Mouse (Mus musculus): ENCODE results near the gene Nfkbiz.

Gene Nfkbiz

GRCm38 (mm10) chr16:55832040-55832439 is 6.7 kb downstream of the Nfkbiz start:
- DNase-seq (ENCODE audit: low spot score), result no peak

DNA sequence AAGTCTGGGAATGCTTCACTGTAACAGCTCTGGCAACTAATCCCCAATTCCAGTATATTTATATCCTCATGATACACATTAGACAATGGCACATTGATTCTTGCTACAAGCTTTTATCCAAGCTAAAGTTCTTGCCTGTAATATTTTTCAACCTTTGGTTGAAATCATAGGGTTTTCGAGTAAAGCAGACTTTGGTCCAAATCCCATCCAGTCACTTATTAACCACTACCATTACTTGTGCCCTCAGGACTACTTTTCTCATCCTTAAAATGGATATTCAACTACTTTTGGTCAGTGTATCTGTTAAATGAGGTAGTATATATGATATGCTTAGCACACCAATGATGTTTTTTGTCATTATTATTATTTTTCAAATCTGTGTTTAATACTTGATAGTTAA is 7.2 kb downstream of the Nfkbiz start:
- no peak for DNase-seq (ENCODE audit: low spot score)

DNA sequence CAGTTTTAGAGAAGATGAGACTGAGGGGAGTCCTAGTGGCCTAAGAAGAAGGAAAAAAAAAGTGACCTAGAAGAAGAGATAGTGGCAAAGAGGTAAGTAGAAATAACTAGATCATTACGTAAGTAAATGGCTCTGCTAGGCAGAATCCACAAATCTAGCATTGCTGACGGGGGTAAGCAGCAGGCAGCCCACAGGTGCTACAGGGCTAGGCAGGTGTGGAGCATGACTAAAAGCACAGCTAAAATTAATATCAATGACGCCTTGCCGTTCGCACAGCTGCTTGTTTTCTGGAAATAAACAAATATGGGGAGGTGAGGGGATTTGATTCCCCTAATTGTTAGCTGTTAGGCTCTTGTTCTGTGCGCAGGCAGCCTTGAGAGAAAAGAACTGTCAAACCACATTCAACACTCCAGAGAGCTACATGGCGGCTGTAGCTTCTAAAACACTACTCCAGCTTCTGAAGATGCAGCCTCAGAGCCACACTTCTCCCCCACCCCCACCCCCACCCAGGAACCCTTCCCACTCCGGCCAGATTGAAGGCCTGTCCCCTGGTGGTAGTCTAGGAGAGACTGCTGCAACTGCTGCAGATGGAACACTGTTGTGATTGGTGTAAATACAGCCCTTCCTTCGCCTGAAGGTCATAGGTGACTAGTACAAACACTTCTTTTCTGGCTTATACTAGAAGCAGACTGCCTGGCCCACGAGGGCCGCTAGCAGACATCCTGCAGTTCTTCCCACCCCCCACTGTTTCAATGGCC is 15.1 kb downstream of the Nfkbiz start:
- peak; percentile 44 for DNase-seq (ENCODE audit: low spot score)

GRCm38 (mm10) chr16:55822741-55823397 is 15.8 kb downstream of the Nfkbiz start:
- DNase-seq (ENCODE audit: low spot score), result no peak

DNA sequence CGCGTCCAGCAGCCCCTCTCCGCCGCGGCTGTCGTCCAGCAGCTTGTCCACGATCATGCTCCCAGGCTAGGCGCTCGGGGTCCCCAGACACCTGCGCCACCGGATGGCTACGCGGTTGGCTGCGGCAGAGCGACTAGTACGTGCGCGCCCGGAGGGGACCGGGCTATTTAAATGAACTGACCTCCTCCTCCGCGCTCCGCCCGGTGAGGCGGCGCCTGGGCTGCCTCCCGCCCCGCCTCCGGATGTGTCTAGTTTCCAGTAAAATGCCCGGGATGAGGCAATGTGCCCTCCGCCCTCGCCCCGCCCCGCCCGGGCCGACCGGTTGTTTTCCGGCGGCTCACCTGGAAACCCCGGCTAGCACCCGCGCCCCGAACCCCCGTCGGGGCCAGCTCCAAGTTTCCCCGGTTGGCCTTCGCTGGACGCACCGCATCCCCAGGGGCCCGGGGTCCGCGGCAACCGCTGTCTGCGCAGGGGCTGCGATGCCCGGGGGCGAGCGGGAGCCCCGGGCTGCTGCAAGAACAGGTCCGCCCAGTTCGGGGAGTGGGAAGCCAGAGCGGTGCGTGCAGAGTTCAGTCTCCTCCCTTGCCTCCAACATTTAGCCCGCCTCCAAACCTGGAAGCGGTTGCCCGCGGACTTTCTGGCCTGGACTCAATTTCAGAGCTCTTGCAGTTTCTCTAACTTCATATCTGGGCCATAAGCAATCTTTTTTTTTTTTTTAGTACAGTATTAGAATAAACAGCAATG is 16.5 kb downstream of the Nfkbiz start:
- peak; percentile 97 for DNase-seq (ENCODE audit: low spot score)

DNA sequence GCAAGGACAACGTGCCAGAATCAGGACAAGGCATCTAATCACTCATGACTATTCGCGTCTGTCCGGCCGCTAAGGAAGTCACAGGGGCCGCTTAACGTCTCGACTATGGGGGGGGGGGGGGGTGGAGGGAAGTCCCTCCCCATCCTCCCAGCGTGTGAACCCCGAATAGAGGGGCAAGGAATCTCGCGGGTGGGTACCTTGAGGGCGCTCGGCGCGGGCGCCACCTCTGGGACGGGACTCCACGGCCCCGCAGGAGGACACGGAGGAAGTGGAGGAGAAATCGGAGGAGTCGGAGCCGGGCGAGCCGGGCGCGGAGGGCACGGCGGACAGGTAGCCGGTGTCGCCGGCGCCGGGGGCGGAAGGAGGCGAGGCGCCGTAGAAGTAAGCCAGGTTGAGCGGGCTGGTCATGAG is 17.1 kb downstream of the Nfkbiz start:
- no peak for DNase-seq (ENCODE audit: low spot score)

DNA sequence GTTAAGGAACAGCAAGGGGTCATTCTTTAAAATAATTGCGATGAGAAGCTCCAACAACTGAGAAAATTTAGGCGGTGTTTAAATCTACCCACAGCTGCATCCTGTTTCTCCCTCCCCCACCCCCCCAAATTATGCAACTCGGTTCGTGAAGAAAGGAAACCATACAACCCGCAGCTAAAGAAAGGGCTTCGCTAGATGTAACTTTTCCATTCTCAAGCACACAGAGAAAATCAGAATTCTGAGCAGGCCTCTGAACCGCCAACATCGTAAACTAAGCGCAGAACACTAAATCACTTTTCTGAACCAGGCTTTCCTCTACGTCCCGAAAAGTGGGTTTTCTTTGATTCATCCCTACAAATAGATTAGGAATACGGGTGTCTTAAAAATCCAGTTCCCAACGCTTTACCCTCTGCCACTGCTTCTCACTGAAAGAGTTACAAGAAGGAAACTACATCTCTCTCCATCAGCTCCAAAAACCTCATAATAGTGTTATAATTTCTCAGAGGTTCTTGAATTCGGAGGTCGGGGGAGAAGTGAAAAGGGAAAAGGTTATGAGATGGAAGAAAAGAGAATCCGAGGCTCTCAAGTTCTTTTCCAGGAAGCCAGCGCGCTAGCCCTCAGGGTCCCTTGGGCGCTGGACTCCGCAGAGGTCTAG is 17.7 kb downstream of the Nfkbiz start:
- DNase-seq (ENCODE audit: low spot score), result no peak

GRCm38 (mm10) chr16:55820161-55820915 is 18.4 kb downstream of the Nfkbiz start:
- DNase-seq (ENCODE audit: low spot score), result no peak

DNA sequence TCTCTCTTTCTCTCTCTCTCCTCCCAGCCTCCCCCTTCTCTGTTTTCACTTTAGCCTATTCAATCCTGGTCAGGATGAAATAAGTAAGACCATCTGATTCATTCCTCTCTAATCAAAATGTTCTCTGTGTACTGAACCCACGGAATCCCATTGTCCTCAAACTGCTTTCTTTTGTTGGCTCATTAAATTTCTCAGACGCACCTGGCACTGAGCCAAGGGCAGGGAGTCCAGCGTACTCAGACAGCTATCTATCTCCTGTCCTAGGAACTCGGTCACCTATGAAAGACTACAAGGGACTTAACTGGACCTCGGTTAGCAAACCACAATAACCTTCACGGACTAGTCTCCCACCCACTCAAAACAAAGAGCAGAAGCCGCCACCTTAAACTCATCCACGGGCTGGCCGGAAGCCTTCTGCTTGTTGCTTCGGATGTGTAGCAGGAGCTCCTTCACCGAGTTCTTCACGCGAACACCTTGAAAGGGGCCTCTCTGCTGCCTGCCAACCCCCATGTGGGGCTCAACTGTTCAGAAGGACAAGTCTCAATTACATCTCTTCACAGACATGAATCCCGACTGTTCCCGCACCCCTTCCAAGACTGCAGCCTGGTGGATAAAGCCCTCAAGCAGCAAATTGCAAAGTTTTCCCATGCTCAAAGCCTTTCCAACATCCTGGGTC is 19.4 kb downstream of the Nfkbiz start:
- DNase-seq (ENCODE audit: low spot score), result no peak

GRCm38 (mm10) chr16:55817717-55818515 is 20.8 kb downstream of the Nfkbiz start:
- DNase-seq (ENCODE audit: low spot score), result no peak

DNA sequence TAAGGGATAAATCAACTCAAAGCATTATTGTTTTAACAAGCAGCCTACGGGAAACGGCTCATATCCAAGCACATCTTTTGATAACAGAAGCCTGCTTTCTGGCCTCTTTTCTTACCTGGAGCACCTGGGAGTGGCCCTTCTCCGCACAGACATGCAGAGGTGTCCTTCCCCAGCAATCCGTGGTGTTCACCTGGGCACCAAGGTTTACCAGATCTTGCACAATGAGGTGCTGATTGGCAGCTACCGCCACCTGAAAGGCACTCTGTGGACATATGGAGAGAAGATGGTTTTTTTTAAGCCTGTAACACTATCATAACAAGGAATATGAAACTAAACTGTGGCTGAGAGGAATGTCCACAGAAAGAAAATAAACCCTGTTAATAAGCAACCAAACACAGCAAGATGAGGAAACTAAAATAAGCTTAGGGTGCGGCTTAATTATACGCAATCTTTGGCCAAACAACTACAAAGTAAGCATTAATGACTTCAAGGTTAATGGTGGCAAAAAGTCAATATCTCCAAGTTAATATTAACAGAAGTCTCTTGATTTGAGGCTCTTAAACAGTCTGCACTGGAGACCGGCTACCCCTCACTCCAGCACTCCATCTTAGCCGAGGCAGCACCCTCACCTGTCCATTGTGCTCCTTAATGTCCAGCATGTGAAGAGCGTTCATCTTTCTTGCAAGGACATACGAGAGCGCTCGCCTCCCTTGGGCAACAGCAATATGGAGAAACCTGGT is 22.3 kb downstream of the Nfkbiz start:
- no peak for DNase-seq (ENCODE audit: low spot score)

- DNase-seq (ENCODE audit: low spot score), result no peak
Observed at GRCm38 (mm10) chr16:55815466-55815865, 23.2 kb downstream of the Nfkbiz start.

DNA sequence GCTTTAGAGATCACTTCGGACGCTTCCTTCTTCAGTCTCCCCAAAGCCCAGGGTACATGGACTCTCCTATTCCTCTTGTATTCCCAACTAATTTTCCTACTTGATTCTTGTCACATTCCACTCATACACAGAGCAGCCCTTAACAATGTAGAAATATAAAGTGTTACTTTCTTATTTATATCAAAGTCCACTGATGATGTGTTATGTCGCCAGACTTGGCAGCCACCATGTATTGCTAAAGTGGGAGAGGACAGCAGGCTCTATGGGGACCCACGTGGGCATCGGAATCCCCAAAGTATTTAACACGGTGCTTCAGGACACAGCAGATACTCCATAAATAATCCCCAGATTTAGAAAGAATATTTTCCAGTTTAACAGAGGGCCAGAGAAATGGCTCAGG is 24.0 kb downstream of the Nfkbiz start:
- no peak for DNase-seq (ENCODE audit: low spot score)

DNA sequence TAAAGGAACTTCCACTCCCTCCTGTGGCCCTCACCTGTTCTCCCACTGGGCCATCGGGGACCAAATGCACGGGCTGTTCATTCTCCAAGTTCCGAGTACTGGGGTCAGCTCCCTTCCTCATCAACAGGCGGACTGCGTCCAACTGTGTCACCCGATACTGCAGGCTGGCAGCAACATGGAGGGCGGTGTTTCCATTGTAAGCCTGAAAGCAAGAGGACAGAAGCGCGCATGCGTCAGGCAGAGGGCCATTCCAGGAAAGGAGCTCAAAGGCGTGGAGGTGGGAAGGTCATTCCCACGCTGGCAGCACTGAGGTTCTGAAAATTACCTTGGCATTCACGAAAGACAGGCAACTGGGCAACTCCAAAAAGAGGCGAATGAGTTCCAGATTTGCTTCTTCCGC is 24.8 kb downstream of the Nfkbiz start:
- no peak for DNase-seq (ENCODE audit: low spot score)

DNA sequence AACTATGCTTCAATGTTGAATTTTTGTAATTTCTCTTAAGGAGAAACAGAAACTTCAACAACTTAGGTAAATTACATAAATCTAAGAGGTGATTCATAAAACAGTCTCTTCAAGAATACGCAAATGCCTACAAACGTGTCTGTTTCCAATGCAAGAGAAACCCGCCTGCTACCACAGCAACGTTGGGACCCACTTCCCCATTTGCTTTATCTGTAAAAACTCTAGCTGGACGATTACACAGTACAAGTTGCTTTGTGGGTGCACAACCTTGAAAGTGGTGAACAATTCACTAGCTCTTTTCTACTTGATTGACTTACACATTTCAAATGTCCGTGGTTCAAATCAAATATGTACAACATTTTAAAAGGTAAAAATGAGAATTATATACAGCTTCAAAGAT is 26.9 kb downstream of the Nfkbiz start:
- no peak for DNase-seq (ENCODE audit: low spot score)

DNA sequence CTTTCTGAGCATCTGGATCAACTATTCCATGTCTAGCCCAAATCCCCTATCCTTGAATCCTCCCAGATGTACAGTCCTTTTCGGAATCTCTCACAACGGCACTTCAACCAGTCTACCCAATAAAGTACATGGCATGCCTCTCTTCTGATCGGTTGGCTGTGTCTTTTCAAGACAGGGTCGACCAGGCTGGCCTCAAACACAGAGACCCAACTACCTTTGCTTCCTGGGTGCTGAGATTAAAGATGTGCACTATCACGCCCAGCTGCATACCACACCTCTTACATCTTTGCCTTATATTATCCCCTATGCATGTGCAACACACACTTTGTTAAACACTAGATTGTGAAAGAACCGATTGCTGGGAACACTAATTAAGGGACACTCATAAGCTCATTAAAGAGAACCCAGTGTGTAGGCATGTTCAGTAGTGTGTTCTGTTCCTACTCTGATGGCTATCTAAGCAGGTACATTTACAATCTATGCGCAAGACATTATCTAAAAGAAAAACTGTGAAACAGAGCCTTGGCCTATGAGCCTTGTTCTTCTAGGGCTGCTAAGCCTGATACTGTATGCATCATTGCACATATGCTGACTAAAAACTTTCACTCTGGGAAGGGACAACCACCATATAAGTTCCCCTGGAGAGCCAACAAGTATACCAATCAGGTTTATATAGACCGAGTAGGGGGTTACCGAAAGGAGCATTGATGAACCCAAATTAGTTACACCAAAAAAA is 28.8 kb downstream of the Nfkbiz start:
- DNase-seq (ENCODE audit: low spot score), result no peak

DNA sequence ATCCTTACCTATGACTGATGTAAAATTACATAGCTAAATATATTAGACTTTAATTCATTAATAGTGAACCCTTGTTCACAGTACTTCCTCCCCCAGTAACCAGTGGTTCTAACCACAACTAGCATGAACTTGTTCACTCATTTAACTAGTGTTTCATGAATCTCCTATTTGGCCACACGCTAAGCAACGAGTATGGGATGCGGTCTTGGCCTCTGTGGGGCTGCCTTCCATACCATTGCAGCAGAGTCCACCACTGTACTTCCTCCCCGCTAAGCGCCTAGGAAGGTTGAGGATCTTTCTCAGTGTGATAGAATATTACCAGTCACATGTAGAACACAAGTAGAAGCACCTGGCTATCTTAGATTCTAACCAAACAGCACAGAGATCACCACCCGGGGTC is 29.4 kb downstream of the Nfkbiz start:
- no peak for DNase-seq (ENCODE audit: low spot score)

- no peak for DNase-seq (ENCODE audit: low spot score)
Observed at GRCm38 (mm10) chr16:55807505-55807932, 31.2 kb downstream of the Nfkbiz start.

DNA sequence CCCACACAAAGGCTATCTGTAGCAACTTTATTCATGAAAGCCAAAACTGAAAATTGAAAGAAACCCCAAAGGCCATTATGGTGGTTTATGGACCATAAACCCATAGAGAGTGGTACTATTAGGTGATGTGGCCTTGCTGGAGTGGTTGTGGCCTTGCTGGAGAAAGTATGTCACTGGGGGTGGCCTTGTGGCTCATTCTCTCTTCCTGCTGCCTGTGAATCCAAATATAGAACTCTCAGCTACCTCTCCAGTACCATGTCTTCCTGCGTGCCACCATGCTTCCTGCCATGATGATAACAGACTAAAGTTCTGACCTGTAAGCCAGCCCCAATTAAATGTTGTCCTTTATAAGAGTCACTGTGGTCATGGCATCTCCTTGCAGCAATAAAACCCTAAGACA is 33.9 kb downstream of the Nfkbiz start:
- DNase-seq (ENCODE audit: low spot score), result no peak

Data from yolk sac, embryonic 10.5 days (tissue).